Mouse (Mus musculus) heart, adult 2 months (tissue): ENCODE data around the gene Ebf1. TPM values are rescaled to one million over a fixed set of nuclear protein-coding genes. Genes with fewer than 3 reads are reported as not detected.

ENCODE experiments used
- DNase-seq, 2 experiments: peaks; one replicate each; pipeline ENCODE4 v3.0.0; 2021
- H3K27ac ChIP-seq: fragments of 200-600 bp; 2 replicates; pipeline ENCODE4 v1.8.1; 2022
- H3K27me3 ChIP-seq: fragments of 200-500 bp; 2 replicates; pipeline ENCODE4 v1.6.1; 2012; ENCODE audit warnings: mild to moderate bottlenecking, low read length, inconsistent platforms, mixed read lengths; ENCODE audit not compliant: control insufficient read depth, insufficient read depth
- H3K36me3 ChIP-seq: fragments of 200-500 bp; 2 replicates; pipeline ENCODE4 v1.6.1; 2012; ENCODE audit warnings: low read length, inconsistent platforms; ENCODE audit not compliant: control insufficient read depth, insufficient read depth
- H3K4me1 ChIP-seq: fragments of 200-500 bp; 2 replicates; pipeline ENCODE4 v1.6.1; 2011; ENCODE audit warnings: low read length; ENCODE audit not compliant: control insufficient read depth, insufficient read depth
- H3K4me3 ChIP-seq: fragments of 200-600 bp; 2 replicates; pipeline ENCODE4 v1.8.1; 2022
- H3K79me2 ChIP-seq: fragments of 200-500 bp; replicated peaks from 2 replicates; pipeline ENCODE4 v1.6.1; 2012; ENCODE audit warnings: mild to moderate bottlenecking, inconsistent platforms, low read length, moderate library complexity, mixed read lengths; ENCODE audit not compliant: control insufficient read depth, insufficient read depth
- H3K9ac ChIP-seq: fragments of 200-500 bp; 2 replicates; pipeline ENCODE4 v1.6.1; 2012; ENCODE audit warnings: low read depth, mild to moderate bottlenecking, control low read depth, inconsistent platforms, low read length, mixed read lengths
- CTCF ChIP-seq: fragments of 200-600 bp; IDR thresholded peaks from 2 replicates; pipeline ENCODE4 v1.8.1; 2022; ENCODE audit warnings: antibody characterized with exemption, mild to moderate bottlenecking, moderate library complexity
- EP300 ChIP-seq: fragments of 200-500 bp; IDR thresholded peaks from 2 replicates; pipeline ENCODE4 v1.6.1; 2011; ENCODE audit warnings: low read depth, low read length, control low read depth; ENCODE audit not compliant: insufficient read depth
- POLR2A ChIP-seq: fragments of 200-500 bp; IDR thresholded peaks from 2 replicates; pipeline ENCODE4 v1.6.1; 2011; ENCODE audit warnings: mild to moderate bottlenecking, low read depth, low read length, control low read depth; ENCODE audit not compliant: insufficient read depth
- WGBS: fragments of 180-500 bp; shearing (Covaris S2); methylation state at CpG from one replicate; pipeline ENCODE4 v1.1.7; 2018; 5-methylcytosine and 5-hydroxymethylcytosine counted together
- intact Hi-C: fragments of 180-260 bp; cut with DNase I; formaldehyde crosslinking; loops from one replicate; pipeline ENCODE4 v1.15.1; 2025
- polyA plus RNA-seq: library from polyadenylated mRNA; depleted of rRNA; stranded (reverse); fragments of >200 nt; gene quantifications from 2 replicates; pipeline ENCODE4 v1.2.3, GENCODE M21; 2012
- total RNA-seq, 2 experiments: library from RNA; stranded (reverse); gene quantifications; 2 replicates each; pipeline ENCODE4 v1.2.3; 2021

Ebf1 gene
- total and polyA plus RNA-seq, 3 experiments = 11.4 to 13.6 (median 12.2) TPM

DNA sequence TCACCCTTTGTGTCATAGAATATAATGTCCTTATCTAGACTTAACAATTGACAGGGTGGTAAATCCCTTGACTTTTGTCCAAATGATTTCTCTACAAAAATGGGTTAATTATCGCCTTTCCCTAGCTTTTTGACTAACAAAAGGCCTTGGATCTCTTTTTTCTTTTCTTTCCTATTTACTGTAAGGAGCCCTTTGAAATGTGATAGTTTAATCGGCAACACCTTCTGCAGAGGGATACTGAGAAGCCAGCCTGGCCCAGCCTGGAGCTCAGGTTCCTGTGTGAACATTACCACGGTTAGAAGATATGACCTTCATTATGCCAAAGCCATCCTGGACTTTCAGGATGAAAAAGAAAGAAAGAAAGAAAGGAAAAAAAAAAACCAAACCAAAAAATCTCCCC, 150.2 kb downstream of the Ebf1 start:
- intact Hi-C loops = no loop called here
- TF ChIP-seq POLR2A = no peak
- TF ChIP-seq CTCF = no peak
- no peak for TF ChIP-seq EP300
- WGBS = 65% methylated on average over 3 of the region's 3 CpGs
- H3K27ac ChIP-seq = no peak overlapping the region
- peaks cover 4% of the 10 kb centered on the region for H3K36me3 ChIP-seq
- H3K27me3 ChIP-seq = no peaks in the 10 kb centered on the region
- no peak overlapping the region for H3K9ac ChIP-seq
- H3K79me2 ChIP-seq = no peaks in the 10 kb centered on the region; the same call in 1 of the 2 replicates
- no peak for DNase-seq
- no peak overlapping the region for H3K4me3 ChIP-seq
- H3K4me1 ChIP-seq = peaks cover 2% of the 10 kb centered on the region

DNA sequence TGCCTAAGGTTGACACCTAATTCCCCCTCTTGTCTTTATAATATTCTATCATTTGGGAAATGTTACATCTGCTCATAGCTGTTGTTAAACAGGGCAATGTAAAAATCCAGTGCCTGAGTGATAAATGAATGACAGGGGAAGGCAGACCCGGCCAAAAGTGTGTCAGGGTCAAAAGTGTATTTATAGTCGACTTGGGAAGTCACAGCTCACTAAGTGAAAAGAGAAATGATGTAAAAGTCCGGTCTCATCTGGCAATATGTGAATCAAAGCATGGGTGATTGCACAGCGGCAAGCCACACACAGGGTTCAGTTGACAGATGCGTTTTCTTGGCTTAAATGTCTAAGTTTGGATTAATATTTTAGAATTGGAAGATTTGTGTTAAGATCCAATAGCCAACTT, 151.2 kb downstream of the Ebf1 start:
- Histone ChIP-seq H3K4me3 (no peak overlapping the region), H3K79me2 (no peaks in the 10 kb centered on the region; the same call in 1 of the 2 replicates), H3K27ac (no peak overlapping the region), H3K9ac (no peak overlapping the region), H3K27me3 (no peaks in the 10 kb centered on the region), H3K4me1 (peaks cover 2% of the 10 kb centered on the region), H3K36me3 (peaks cover 4% of the 10 kb centered on the region)
- TF ChIP-seq CTCF = no peak
- no peak for TF ChIP-seq EP300
- no peak for TF ChIP-seq POLR2A
- 57% methylated on average over 5 of the region's 5 CpGs for WGBS
- intact Hi-C loops = no loop called here
- DNase-seq = no peak

DNA sequence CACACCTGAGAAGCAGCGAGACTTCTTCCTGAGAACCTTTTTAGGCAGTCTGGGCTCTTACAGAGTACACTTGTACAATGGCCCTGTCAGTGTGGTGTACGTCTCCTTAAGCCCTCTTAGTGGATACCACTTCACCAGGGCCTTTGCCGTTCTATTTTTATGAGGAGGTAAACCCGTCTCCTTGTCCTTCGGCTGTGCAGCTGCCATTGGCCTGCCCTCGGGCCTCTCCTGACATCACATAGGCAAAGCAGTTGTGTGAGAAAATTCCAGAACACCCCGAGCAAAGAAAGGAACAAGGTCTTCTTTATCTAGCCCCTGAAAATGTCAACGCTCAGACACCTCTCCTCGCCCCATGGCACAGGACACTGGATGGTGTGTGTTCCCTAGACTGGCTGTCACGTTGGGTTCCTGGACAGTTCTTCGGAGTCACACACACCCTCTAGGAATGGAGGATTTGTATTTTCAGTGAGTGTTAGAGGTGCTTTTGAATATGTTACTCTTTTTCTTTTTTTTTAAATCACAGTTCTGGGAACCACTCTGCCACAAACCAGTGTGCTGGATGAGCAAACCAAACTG, 154.0 kb downstream of the Ebf1 start:
- H3K9ac ChIP-seq = no peak overlapping the region
- TF ChIP-seq EP300 (no peak), CTCF (no peak), POLR2A (no peak)
- 63% methylated on average over 11 of the region's 11 CpGs for WGBS
- no peak overlapping the region for H3K27ac ChIP-seq
- DNase-seq = no peak
- H3K4me3 ChIP-seq = no peak overlapping the region
- H3K27me3 ChIP-seq = no peaks in the 10 kb centered on the region
- intact Hi-C loops = no loop called here
- no peaks in the 10 kb centered on the region; the same call in 1 of the 2 replicates for H3K36me3 ChIP-seq
- H3K79me2 ChIP-seq = no peaks in the 10 kb centered on the region
- no peaks in the 10 kb centered on the region; the same call in none of the 2 replicates for H3K4me1 ChIP-seq

DNA sequence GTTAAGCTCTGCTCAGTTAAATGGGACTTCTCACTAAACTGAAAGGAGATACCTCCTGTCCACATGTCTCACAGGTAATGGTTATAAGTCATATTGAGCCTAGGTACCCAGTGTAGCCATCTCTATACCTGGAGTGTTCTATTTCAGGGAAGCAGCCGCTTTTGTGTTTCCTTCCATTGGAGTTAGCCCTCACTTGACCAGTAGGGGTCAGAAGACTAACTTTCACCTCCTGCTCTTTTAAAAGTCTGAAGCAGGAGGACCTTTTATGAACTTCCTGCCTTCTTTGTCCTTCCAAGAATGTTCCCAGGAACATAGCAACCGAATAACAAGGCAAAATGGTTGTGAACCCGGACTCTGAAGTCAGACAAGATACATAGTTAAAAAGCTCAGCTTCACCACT, 157.3 kb downstream of the Ebf1 start:
- Histone ChIP-seq H3K36me3 (no peaks in the 10 kb centered on the region; the same call in 1 of the 2 replicates), H3K4me1 (peaks cover 3% of the 10 kb centered on the region), H3K4me3 (no peak overlapping the region), H3K27me3 (no peaks in the 10 kb centered on the region), H3K27ac (no peak overlapping the region), H3K79me2 (0 out of 2 replicates have a peak, but pooled peaks cover 2% of the 10 kb centered on the region), H3K9ac (no peak overlapping the region)
- no peak for TF ChIP-seq EP300
- peak; percentile 66 for TF ChIP-seq CTCF
- no peak for TF ChIP-seq POLR2A
- WGBS = 51% methylated on average over 3 of the region's 3 CpGs
- intact Hi-C loops = no loop called here
- no peak for DNase-seq

DNA sequence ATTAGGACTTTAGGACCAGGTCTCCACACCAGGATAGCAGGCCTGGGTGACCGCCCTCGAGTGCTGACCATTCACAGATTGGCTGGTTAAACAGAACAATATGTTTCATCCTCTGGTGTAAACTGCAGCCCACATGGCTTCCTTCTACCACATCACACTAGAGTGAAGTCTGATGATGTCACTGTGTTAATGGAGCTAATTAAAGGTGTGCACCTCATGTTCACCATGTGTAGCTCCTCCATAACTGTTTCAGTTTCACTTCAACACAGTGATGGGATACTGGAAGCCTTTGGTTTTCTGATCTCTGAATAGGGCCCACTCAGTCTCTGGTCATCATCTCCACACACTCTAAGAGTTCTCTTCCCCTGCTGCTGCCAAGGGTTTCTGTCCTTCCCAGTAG, 158.4 kb downstream of the Ebf1 start:
- intact Hi-C loops = no loop called here
- H3K27ac ChIP-seq = no peak overlapping the region
- no peak overlapping the region for H3K9ac ChIP-seq
- H3K4me3 ChIP-seq = no peak overlapping the region
- WGBS = 75% methylated on average over 2 of the region's 2 CpGs
- no peaks in the 10 kb centered on the region; the same call in 1 of the 2 replicates for H3K36me3 ChIP-seq
- no peaks in the 10 kb centered on the region for H3K27me3 ChIP-seq
- no peak for DNase-seq
- peaks cover 2% of the 10 kb centered on the region; the same call in 1 of the 2 replicates for H3K79me2 ChIP-seq
- H3K4me1 ChIP-seq = peaks cover 3% of the 10 kb centered on the region
- TF ChIP-seq CTCF (no peak), EP300 (no peak), POLR2A (no peak)

DNA sequence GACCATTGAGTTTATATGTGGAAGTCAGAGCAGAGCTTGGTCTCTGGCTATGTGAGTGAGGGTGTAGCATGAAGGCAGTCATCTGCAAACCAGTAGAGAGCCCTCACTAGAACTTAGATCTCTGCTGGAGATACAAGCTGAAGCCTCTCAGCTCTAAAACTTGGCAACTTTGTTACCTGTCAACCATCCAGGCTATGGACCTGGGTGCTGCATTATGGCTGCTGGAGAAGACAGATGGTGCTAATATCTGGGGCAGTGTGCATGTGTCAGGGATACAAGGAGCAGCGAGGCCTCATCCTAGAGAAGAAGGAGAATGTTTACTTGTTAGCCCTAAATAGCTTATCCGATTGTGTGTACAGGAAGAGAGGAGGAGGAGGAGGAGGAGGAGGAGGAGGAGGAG, 159.4 kb downstream of the Ebf1 start:
- Histone ChIP-seq H3K79me2 (peaks cover 2% of the 10 kb centered on the region; the same call in 1 of the 2 replicates), H3K4me1 (peaks cover 3% of the 10 kb centered on the region), H3K27ac (no peak overlapping the region), H3K36me3 (no peaks in the 10 kb centered on the region; the same call in 1 of the 2 replicates), H3K4me3 (no peak overlapping the region), H3K9ac (no peak overlapping the region), H3K27me3 (no peaks in the 10 kb centered on the region)
- TF ChIP-seq POLR2A (no peak), CTCF (no peak), EP300 (no peak)
- WGBS = 54% methylated on average over 1 of the region's 2 CpGs
- DNase-seq = no peak
- intact Hi-C loops = no loop called here
